Comparison of ENCODE assay signal across 8 mouse cellular contexts in genomic region chr10:22731272-22732093, GRCm38 (mm10). TPM values are rescaled to one million over a fixed set of nuclear protein-coding genes. Genes with fewer than 3 reads are reported as not detected.
A peak's percentile ranks its signal among the peaks of the same experiment; 100 is the strongest.
DNase-seq lines count a peak whose midpoint lies in the region; ATAC-seq lines count a peak whose summit lies in the region.

Gene Tbpl1, minus strand, starts transcription at chr10:22731938.

- H3K4me2 ChIP-seq in hindbrain, embryonic 15.5 days = peak within 1 kb of the TSS; percentile 90

- peak within 1 kb of the TSS; percentile 96 for H3K27ac ChIP-seq in hindbrain, embryonic 15.5 days (replicated peaks)

- WGBS in hindbrain, embryonic 15.5 days = under 1% methylated on average over 75 of the region's 77 CpGs

- H3K36me3 ChIP-seq in hindbrain, embryonic 15.5 days = no peaks in the 10 kb centered on the region

- peak; percentile 98 for ATAC-seq in hindbrain, embryonic 15.5 days (ENCODE audit: low FRiP score, low read depth)

- no peaks in the 10 kb centered on the region for H3K9me3 ChIP-seq in hindbrain, embryonic 15.5 days

- H3K9ac ChIP-seq in hindbrain, embryonic 15.5 days = peak within 1 kb of the TSS; percentile 94

- peak within 1 kb of the TSS; percentile 97 for H3K4me3 ChIP-seq in hindbrain, embryonic 15.5 days

- H3K4me1 ChIP-seq in hindbrain, embryonic 15.5 days (replicated peaks) = peaks cover 40% of the 10 kb centered on the region

- no peaks in the 10 kb centered on the region for H3K27me3 ChIP-seq in hindbrain, embryonic 15.5 days

- DNase-seq in WW6 (ENCODE audit: low read depth, low spot score) = peak; percentile 76
- peak; percentile 93 to 95 for DNase-seq in cerebellum, postnatal 36 days
- DNase-seq in frontal cortex, postnatal 36 days (ENCODE audit: low spot score in 2 of 2) = peak; percentile 96
- DNase-seq in left cerebral cortex, adult 11 months (ENCODE audit: low spot score) = peak; percentile 91
- DNase-seq in lung, postnatal 4 days = peak; percentile 96 to 98
- DNase-seq in right cerebral cortex, adult 2 months (ENCODE audit: low spot score in 2 of 2) = peak; percentile 94 to 96
- peak; percentile 96 for DNase-seq in urinary bladder, postnatal 14 days (ENCODE audit: low spot score)

RNA-seq across cellular contexts. Expression of gene Tbpl1, which starts in this region (rescaled TPM):
- polyA plus RNA-seq in hindbrain, embryonic 15.5 days (2015; fragmentation: Nextera tagmentation; extraction: Ambion mirVana) = 79.6 and 86.8 TPM in 2 replicates

Comparison
In these comparisons a context has a peak if more than half of its experiments do, and no peak if none do; other contexts are left out.
1. Peak in every context shown above with its lines: DNase-seq, ATAC-seq, H3K4me3 ChIP-seq and H3K27ac ChIP-seq.